Mouse (Mus musculus): Measurements from ENCODE around the gene Polr3gl. TPM values are rescaled to one million over a fixed set of nuclear protein-coding genes. Genes with fewer than 3 reads are reported as not detected.

Polr3gl gene
- polyA plus RNA-seq, 1 experiment from 2014 or later, result 52.1 TPM

- WGBS, result 84% methylated on average over 4 of the region's 4 CpGs
- H3K4me3 ChIP-seq, result no peak overlapping the region
- no peaks in the 10 kb centered on the region for H3K36me3 ChIP-seq
- H3K4me1 ChIP-seq, result peaks cover 19% of the 10 kb centered on the region
- no peaks in the 10 kb centered on the region for H3K27me3 ChIP-seq
- no peak overlapping the region for H3K9ac ChIP-seq
- no peak overlapping the region for H3K4me2 ChIP-seq (replicated peaks)
- peak overlapping the region; percentile 80 for H3K27ac ChIP-seq
- no peaks in the 10 kb centered on the region for H3K9me3 ChIP-seq
- ATAC-seq (ENCODE audit: insufficient number of reproducible peaks, insufficient read depth, low FRiP score, low TSS enrichment), result no peak
These were observed 16.4 kb downstream of the Polr3gl start for GRCm38 (mm10) chr3:96577566-96577965.

- 28% methylated on average over 17 of the region's 17 CpGs for WGBS
- peak; percentile 77 for ATAC-seq (ENCODE audit: insufficient number of reproducible peaks, insufficient read depth, low FRiP score, low TSS enrichment)
- Histone ChIP-seq H3K9ac (no peak within 1 kb of the TSS), H3K9me3 (no peaks in the 10 kb centered on the region), H3K36me3 (no peaks in the 10 kb centered on the region), H3K4me3 (peak within 1 kb of the TSS; percentile 9), H3K27ac (peak within 1 kb of the TSS; percentile 80), H3K4me1 (peaks cover 19% of the 10 kb centered on the region), H3K27me3 (no peaks in the 10 kb centered on the region), H3K4me2 (replicated peaks) (peak within 1 kb of the TSS; percentile 38)
These were observed 17.1 kb downstream of the Polr3gl start, which contains the start of gene Gm16253 for GRCm38 (mm10) chr3:96576690-96577541. Gm16253 (plus strand) TSS chr3:96576984.

GRCm38 (mm10) chr3:96576005-96576658 is 17.8 kb downstream of the Polr3gl start:
- no peaks in the 10 kb centered on the region for H3K36me3 ChIP-seq
- 52% methylated on average over 14 of the region's 14 CpGs for WGBS
- H3K4me3 ChIP-seq, result peak overlapping the region; percentile 9; the same call in 1 of the 2 replicates
- peaks cover 19% of the 10 kb centered on the region for H3K4me1 ChIP-seq
- no peak for ATAC-seq (ENCODE audit: insufficient number of reproducible peaks, insufficient read depth, low FRiP score, low TSS enrichment)
- no peaks in the 10 kb centered on the region for H3K9me3 ChIP-seq
- H3K4me2 ChIP-seq (replicated peaks), result peak overlapping the region; percentile 38
- peak overlapping the region; percentile 80 for H3K27ac ChIP-seq
- no peak overlapping the region for H3K9ac ChIP-seq
- no peaks in the 10 kb centered on the region for H3K27me3 ChIP-seq

- ATAC-seq (ENCODE audit: insufficient number of reproducible peaks, insufficient read depth, low FRiP score, low TSS enrichment), result no peak
- 82% methylated on average over 8 of the region's 8 CpGs for WGBS
- H3K4me3 ChIP-seq, result no peak overlapping the region
- no peak overlapping the region for H3K9ac ChIP-seq
- H3K9me3 ChIP-seq, result no peaks in the 10 kb centered on the region
- no peaks in the 10 kb centered on the region for H3K27me3 ChIP-seq
- no peak overlapping the region for H3K4me2 ChIP-seq (replicated peaks)
- H3K36me3 ChIP-seq, result no peaks in the 10 kb centered on the region
- H3K4me1 ChIP-seq, result peaks cover 17% of the 10 kb centered on the region
- H3K27ac ChIP-seq, result no peak overlapping the region
These were observed 18.6 kb downstream of the Polr3gl start for GRCm38 (mm10) chr3:96575272-96575984.

- no peak for ATAC-seq (ENCODE audit: insufficient number of reproducible peaks, insufficient read depth, low FRiP score, low TSS enrichment)
- Histone ChIP-seq H3K36me3 (no peaks in the 10 kb centered on the region), H3K9ac (no peak overlapping the region), H3K4me2 (replicated peaks) (no peak overlapping the region), H3K9me3 (no peaks in the 10 kb centered on the region), H3K4me1 (peaks cover 15% of the 10 kb centered on the region), H3K27me3 (no peaks in the 10 kb centered on the region), H3K4me3 (no peak overlapping the region), H3K27ac (no peak overlapping the region)
- 63% methylated on average over 18 of the region's 19 CpGs for WGBS
These were observed 20.1 kb downstream of the Polr3gl start for GRCm38 (mm10) chr3:96573611-96574511.

GRCm38 (mm10) chr3:96571896-96572698 is 21.9 kb downstream of the Polr3gl start:
- H3K9me3 ChIP-seq, result no peaks in the 10 kb centered on the region
- H3K36me3 ChIP-seq, result no peaks in the 10 kb centered on the region
- ATAC-seq (ENCODE audit: insufficient number of reproducible peaks, insufficient read depth, low FRiP score, low TSS enrichment), result no peak
- 75% methylated on average over 16 of the region's 16 CpGs for WGBS
- no peak overlapping the region for H3K4me2 ChIP-seq (replicated peaks)
- no peak overlapping the region for H3K4me3 ChIP-seq
- no peaks in the 10 kb centered on the region for H3K27me3 ChIP-seq
- no peak overlapping the region for H3K9ac ChIP-seq
- peaks cover 11% of the 10 kb centered on the region for H3K4me1 ChIP-seq
- peak overlapping the region; percentile 50; the same call in 1 of the 2 replicates for H3K27ac ChIP-seq

- Histone ChIP-seq H3K27ac (no peak overlapping the region), H3K4me2 (replicated peaks) (no peak overlapping the region), H3K9me3 (no peaks in the 10 kb centered on the region), H3K4me1 (peaks cover 5% of the 10 kb centered on the region), H3K36me3 (no peaks in the 10 kb centered on the region), H3K4me3 (no peak overlapping the region), H3K27me3 (no peaks in the 10 kb centered on the region), H3K9ac (no peak overlapping the region)
- 89% methylated on average over 2 of the region's 2 CpGs for WGBS
- no peak for ATAC-seq (ENCODE audit: insufficient number of reproducible peaks, insufficient read depth, low FRiP score, low TSS enrichment)
These were observed 22.6 kb downstream of the Polr3gl start for GRCm38 (mm10) chr3:96571336-96571735.

- ATAC-seq (ENCODE audit: insufficient number of reproducible peaks, insufficient read depth, low FRiP score, low TSS enrichment), result no peak
- H3K9ac ChIP-seq, result no peak overlapping the region
- H3K27me3 ChIP-seq, result no peaks in the 10 kb centered on the region
- WGBS, result 60% methylated on average over 7 of the region's 7 CpGs
- H3K27ac ChIP-seq, result no peak overlapping the region
- H3K9me3 ChIP-seq, result no peaks in the 10 kb centered on the region
- H3K36me3 ChIP-seq, result no peaks in the 10 kb centered on the region
- no peak overlapping the region for H3K4me3 ChIP-seq
- no peak overlapping the region for H3K4me2 ChIP-seq (replicated peaks)
- 0 out of 2 replicates have a peak, but pooled peaks cover 4% of the 10 kb centered on the region for H3K4me1 ChIP-seq
These were observed 23.3 kb downstream of the Polr3gl start for GRCm38 (mm10) chr3:96570643-96571042.

GRCm38 (mm10) chr3:96569966-96570605 is 23.9 kb downstream of the Polr3gl start:
- no peaks in the 10 kb centered on the region for H3K36me3 ChIP-seq
- no peak overlapping the region for H3K9ac ChIP-seq
- H3K9me3 ChIP-seq, result no peaks in the 10 kb centered on the region
- H3K4me1 ChIP-seq, result 0 out of 2 replicates have a peak, but pooled peaks cover 4% of the 10 kb centered on the region
- H3K27me3 ChIP-seq, result no peaks in the 10 kb centered on the region
- H3K4me2 ChIP-seq (replicated peaks), result no peak overlapping the region
- no peak overlapping the region for H3K27ac ChIP-seq
- WGBS, result 87% methylated on average over 11 of the region's 11 CpGs
- no peak for ATAC-seq (ENCODE audit: insufficient number of reproducible peaks, insufficient read depth, low FRiP score, low TSS enrichment)
- no peak overlapping the region for H3K4me3 ChIP-seq

GRCm38 (mm10) chr3:96569506-96569905 is 24.5 kb downstream of the Polr3gl start:
- Histone ChIP-seq H3K4me3 (no peak overlapping the region), H3K4me2 (replicated peaks) (no peak overlapping the region), H3K27me3 (no peaks in the 10 kb centered on the region), H3K27ac (no peak overlapping the region), H3K9me3 (no peaks in the 10 kb centered on the region), H3K36me3 (no peaks in the 10 kb centered on the region), H3K4me1 (peaks cover 6% of the 10 kb centered on the region; the same call in 1 of the 2 replicates), H3K9ac (no peak overlapping the region)
- ATAC-seq (ENCODE audit: insufficient number of reproducible peaks, insufficient read depth, low FRiP score, low TSS enrichment), result no peak
- WGBS, result 89% methylated on average over 13 of the region's 13 CpGs

Data from embryonic facial prominence, embryonic 12.5 days (tissue).